Mouse (Mus musculus): ENCODE measurements around the gene H2afz.
A peak's percentile ranks its signal among the peaks of the same experiment; 100 is the strongest.
"Not testable (repeated sequence)": the region's sequence is repeated elsewhere in the genome, so short reads cannot be mapped to it uniquely, and the experiment has no call there.

The H2afz gene

DNA sequence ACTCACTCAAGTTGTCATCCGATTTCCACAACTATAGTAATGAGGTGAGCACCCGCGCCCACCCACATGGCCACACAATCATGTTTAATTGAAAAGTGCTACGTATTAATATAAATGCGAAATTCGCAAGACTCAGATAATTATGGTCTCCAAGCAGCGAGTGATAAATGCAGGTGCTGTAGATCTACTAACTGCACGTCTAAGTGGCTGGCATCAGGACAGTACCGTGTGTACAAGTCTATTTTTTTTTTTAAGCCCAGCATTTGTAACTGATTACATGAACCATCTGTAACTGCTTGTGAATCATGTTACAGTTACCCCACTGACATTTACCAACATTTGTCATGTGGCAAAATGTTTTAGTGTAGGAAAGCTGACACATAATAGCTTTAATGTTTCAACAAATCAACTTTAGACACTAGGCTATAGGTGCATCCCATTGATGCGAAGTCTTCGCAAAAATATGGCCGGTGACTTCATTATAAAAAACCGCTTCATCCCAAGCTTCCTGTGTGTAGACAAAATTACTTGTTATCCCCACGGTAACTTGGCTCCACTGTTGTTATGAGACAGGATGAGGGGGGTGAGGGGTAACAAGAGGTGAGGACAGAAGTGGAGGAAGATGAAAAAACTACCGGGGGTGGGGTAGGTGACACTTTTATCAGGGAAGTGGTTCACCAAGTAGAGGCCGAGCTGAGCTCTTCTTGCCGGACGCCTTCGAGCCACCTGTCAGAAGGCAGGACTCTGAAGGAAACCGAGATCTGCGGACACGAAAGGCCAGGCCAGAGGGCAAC lies 760 bp upstream of the H2afz start:
- no peak for DNase-seq (ENCODE audit: low spot score in 2 of 2)

DNA sequence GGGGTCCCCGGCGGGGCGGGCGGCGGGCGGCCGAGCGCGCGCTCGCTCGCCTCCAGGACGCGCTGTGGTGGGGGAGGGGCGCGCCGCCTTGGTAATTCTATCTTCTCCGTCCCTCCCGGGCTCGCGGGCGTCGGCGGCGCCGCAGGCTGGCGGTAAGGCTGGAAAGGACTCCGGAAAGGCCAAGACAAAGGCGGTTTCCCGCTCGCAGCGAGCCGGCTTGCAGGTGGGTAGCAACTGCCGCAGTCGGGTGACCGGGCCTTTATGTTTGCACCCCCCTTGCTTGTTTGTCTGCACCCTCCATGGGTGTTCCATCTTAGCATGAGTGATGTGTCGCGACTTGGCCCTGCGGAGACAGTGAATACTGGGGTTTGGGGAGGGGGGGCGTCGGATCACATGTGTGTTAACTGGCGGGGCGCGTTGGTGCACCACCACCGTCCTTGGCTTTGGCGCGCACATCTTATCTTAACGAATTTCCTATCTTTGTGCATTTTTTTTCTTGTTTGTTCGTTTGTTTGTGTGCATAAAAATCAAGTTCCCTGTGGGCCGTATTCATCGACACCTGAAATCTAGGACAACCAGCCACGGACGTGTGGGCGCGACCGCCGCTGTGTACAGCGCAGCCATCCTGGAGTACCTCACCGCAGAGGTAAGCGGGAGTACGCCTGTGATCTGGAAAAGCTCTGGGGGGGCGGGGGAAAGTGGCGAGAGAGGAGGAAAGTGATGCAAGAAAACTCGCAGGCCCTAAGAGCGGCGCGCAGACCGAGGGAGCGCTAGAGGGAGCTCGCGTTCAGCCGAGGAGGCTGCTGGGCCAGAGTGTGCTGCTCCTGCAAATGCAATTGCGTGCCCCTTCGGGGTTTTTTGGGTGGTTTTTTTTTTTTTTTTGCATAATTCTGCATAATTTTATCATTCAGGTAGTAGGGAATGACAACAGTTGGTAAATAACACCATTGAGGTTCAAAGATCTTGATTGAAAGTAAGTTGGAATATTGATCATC lies 998 bp downstream of the H2afz start:
- peak; percentile 78 to 82 for DNase-seq (ENCODE audit: low spot score in 2 of 2)

GRCm38 (mm10) chr3:137867133-137867436 lies 2.8 kb downstream of the H2afz start:
- no peak for DNase-seq (ENCODE audit: low spot score in 2 of 2)

- DNase-seq (ENCODE audit: low spot score in 2 of 2) = peak; percentile 44 to 55
These were observed 3.3 kb downstream of the H2afz start, which contains the start of gene Dnajb14 for GRCm38 (mm10) chr3:137867437-137868093. Dnajb14 (plus strand) TSS chr3:137867675.

- DNase-seq (ENCODE audit: low spot score in 2 of 2) = no peak
These were observed 4.0 kb downstream of the H2afz start for GRCm38 (mm10) chr3:137868094-137868913.

GRCm38 (mm10) chr3:137869395-137869794 lies 5.1 kb downstream of the H2afz start:
- DNase-seq (ENCODE audit: low spot score in 2 of 2) = no peak

GRCm38 (mm10) chr3:137879313-137879712 lies 15.0 kb downstream of the H2afz start:
- no peak for DNase-seq (ENCODE audit: low spot score in 2 of 2)

GRCm38 (mm10) chr3:137880109-137880748 lies 15.9 kb downstream of the H2afz start:
- no peak for DNase-seq (ENCODE audit: low spot score in 2 of 2)

- no peak for DNase-seq (ENCODE audit: low spot score in 2 of 2)
These were observed 16.8 kb downstream of the H2afz start for GRCm38 (mm10) chr3:137881093-137881492.

- no peak for DNase-seq (ENCODE audit: low spot score in 2 of 2)
These were observed 23.7 kb downstream of the H2afz start for GRCm38 (mm10) chr3:137887961-137888360.

- no peak for DNase-seq (ENCODE audit: low spot score in 2 of 2)
These were observed 26.8 kb downstream of the H2afz start for GRCm38 (mm10) chr3:137891089-137891488.

DNA sequence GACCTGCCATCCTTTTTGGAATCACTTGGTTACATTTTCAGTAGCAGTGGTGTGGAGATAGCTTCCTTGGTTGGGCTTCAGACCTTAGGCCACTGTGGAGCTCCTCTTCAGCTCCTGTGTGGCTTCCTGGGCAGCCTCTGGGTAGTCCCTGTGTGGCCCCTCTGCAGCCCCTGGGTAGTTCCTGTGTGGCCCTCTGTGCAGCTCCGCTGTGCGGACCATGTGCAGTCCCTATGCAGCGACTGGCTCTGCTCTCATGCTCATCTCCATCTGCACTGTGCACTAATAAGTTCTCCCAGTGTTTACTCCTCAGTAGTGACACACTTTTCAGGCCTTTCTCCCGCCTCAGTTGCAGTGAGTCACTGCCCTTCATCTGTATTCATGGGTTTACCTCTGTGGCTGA lies 27.8 kb downstream of the H2afz start:
- no peak for DNase-seq (ENCODE audit: low spot score in 2 of 2)

DNA sequence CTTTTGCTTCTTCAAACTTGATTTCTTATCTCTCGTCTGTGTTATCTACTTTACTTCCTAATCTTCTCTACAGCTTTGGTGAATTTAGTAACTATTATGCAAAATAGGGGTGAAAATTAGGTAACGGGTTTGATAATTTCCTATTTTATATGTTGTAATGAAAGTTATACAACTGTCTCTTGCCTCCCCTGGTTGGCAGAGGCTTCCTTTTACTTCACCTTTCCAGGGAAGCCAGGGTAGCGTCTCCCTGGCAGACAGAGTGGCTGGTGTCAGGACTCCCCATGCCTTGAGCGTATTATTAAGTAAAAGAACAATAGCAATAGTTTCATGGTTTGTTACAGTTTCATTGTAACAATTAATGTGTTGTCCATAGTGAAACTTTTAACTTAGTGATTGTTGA lies 29.5 kb downstream of the H2afz start:
- DNase-seq (ENCODE audit: low spot score in 2 of 2) = no peak

DNA sequence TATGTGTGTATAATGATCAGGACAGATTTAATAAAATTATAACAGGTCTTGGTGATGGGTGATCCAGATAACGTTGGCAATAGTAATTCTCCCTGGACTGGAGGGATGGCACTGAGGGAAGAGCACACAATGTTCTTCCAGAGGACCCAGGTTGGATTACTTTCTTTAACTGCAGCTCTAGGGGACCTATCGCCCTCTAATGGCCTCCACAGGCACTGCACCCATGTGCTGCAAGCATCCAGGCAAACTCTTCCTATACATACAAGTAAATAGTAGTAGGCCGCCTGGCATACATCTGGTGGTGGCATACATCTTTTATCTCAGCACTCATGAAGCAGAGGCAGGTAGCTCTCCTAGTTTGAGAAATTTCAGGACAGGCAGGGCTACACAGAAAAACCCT lies 30.9 kb downstream of the H2afz start:
- DNase-seq (ENCODE audit: low spot score in 2 of 2) = no peak

DNA sequence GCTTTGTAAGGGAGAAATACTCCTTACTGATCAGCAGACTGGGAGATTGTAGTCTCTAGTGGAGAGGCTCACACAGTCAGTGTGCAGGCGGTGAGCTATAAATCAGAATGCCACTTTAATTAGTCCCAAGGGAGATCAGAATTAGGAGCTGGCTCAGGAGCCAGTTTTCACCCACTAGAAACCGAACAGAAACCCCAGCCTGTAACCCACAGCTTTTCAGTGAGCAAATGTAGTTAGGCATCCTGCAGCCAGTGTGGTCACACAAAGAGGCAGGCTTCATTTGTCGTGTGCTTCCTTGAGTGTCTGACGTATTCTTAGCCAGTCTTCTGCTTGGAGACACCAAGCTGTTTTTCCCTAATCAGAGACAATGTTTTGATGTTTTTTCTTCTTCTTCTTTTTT lies 32.1 kb downstream of the H2afz start:
- DNase-seq (ENCODE audit: low spot score in 2 of 2) = no peak

GRCm38 (mm10) chr3:137896867-137897266 lies 32.6 kb downstream of the H2afz start:
- DNase-seq (ENCODE audit: low spot score in 2 of 2) = no peak

DNA sequence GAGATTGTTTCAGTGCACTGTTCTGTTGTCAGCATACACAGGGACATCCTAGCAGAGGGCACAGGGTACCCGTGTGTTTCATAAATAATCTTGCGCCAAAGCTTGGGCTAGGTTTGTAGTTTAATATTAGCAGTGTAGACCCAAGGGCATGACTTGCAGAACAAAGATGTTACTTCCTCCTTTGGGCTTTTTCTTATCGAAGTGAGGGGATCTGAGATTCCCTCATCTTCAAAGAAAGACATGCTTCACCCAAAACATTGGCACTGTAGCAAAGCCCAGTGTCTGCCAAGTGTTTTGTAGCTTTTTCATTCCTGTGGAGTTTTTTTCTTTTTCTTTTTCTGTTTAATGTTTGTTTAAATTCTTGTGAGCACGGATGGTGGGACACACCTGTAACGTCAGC lies 33.4 kb downstream of the H2afz start:
- no peak for DNase-seq (ENCODE audit: low spot score in 2 of 2)

DNA sequence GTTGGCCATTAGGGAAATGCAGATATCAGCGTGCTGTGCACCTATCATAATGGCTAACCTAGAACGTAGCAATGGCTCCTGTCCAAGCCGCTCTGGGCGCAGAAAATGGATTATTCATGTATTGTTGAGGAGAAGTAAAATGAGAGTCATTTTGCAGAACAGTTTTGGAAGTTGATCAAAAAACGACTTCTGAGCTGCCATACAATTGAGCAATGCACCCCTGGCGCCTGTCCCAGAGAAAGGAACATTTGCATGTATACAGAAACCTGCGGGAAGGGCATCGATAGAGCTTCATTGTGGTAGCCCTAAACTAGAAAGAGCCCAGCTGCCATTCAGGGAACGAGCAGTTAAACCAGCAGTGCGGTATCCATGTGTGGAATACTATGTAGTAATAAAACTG lies 35.9 kb downstream of the H2afz start:
- no peak for DNase-seq (ENCODE audit: low spot score in 2 of 2)

DNA sequence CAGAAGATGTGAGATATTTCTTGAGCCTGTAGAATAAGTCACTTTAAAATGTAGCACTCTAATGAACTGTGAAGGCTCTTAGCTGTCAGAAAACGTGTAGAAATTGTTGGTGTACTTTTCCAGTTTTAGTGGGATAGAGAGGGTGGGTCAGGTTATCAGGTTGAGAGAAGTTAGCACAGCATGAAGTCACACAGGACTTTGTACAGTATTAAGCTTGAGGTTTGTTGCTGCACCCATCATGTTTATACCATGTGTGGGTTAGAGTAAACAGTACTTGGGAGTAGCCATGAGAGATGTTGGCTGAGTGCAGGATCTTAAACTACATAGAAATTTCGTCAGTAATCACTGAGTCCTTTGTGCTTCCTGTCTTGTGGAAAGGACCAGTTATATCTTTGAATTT lies 48.8 kb downstream of the H2afz start:
- no peak for DNase-seq (ENCODE audit: low spot score in 2 of 2)

DNA sequence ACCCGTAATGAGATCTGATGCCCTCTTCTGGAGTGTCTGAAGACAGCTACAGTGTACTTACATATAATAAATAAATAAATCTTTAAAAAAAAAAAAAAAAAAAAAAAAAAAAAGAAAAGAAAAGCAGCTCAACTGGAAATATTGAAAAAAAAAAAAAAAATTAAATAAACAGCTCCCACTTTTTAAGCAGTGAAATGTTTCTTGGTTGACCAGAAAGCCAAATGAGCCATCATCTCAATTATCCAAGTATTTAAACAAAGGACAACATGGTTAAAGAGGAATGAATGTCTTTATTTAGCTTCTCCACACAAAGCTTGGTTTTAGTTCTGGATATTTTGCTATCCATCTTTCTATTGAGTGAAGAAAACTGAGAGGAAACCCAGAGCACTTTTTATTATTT lies 50.3 kb downstream of the H2afz start:
- DNase-seq (ENCODE audit: low spot score in 2 of 2) = not testable (repeated sequence)
